Mouse (Mus musculus): ENCODE data around the gene Arl4c.
"Not testable (repeated sequence)": the region's sequence is repeated elsewhere in the genome, so short reads cannot be mapped to it uniquely, and the experiment has no call there.

Arl4c gene

DNA sequence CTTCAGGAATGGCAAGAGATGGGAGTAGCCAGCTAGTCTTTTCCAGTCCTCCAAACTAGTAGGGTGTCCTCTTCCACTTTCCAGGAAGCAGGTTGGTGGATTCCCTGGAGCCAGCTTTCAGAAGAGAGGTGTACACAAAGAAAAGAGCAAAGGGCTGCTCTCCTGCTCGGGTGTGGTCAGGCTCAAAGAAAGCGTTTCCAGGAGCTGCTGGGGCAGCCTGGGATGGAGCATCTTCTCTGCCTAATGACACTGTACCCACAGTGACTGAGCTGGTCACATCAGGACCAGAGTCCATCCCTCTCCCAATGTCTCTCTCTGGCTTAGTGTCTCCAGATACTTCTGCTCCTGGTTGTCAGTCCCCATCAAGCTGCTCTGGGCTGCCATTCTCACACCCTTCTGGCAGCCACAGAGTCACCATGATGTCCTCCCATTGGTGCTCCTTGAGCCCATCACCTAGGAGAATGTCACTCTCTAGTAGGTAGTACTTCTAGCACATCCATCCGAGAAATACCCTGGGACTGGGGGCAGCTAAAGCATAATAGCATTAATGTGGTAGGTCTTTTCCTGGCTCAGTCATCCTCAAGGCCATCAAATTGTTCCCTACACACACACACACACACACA lies 46.4 kb downstream of the Arl4c start:
- no peak for DNase-seq (ENCODE audit: low spot score)

DNA sequence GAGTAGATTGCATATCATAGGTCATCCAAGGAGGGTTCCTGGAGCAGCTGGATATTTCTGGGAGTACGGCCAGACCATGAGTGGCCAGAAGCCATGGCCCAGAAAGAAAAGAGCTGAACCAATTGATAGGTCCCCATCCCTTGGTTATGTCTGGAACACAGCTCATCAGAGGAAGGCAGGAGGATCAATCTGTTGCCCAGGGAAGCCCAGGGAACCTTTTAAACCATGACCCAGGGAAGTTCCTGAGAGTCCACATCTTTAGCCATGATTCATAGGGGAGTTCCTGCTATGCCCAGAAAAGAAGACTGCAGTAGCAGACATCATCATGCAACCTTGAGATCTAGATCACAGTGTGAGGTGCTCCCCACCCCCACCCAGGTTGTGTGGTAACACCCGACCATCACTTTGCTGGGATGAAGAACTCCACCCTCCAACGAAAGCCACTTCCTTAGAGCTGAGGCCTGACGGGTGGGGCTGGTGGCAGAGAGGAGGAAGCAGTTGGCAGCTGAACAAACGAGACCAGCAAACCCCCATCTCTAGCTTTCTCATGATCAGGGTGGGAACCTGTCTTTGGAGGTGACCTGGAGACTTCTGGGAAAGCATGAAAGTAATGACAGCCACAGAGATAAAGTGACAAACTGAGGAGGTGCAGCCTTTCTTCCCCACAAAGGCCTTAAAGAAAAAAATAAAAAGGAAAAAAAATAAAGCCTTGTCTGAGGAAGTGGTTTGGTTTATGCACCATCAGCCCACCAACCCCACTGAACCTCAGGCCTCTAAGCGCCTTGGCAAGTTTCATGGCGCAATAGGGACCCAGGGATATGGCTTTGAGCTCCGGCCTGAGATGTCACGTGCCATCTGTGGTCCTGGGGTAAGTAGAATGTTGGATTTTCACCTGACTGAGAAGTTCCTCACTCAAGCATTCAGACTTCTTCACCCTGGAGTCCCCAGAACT lies 47.2 kb downstream of the Arl4c start:
- DNase-seq (ENCODE audit: low spot score): no peak

DNA sequence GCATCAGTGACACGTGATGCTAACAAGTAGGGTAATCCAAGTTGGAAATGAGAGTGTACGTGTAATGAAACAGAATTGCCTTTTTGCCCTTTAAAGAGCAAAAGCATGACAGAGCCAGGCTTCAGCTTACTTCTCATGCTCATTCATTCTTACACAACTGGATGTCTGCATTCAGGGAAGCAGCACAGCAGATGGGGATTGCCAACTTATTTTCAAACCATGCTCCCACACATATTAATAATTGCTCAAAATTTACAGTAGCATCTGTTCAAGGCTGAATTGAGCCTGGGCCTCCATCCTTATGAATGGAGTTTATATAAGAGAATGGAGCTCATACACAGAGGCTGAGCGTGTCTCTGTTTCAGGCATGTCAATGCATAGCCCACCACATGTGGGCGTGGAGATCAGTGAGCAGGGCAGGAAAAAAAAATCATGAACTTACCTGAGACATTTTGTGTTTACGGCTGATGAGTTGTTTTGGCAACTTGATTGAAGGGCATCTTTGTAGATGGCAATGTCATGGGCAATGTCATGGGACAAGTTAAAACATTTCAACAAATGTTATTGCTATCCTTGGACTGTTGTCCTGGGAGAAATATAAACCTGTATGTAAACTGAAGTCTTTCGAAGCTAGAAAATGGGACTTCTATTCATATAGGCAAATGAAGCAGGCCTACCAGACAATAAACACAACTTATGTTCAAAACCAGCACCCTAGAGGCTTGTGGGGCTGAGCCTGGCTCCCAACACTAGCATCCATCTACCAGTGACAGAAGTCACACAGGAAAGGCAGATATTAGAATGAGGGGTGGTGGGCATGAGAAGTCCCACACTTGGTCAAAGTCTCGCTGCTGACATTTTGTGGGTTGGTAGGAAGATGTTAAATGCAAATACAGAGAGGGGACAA lies 48.2 kb downstream of the Arl4c start:
- DNase-seq (ENCODE audit: low spot score): no peak

GRCm38 (mm10) chr1:88652682-88653081 lies 49.3 kb downstream of the Arl4c start:
- no peak for DNase-seq (ENCODE audit: low spot score)

DNA sequence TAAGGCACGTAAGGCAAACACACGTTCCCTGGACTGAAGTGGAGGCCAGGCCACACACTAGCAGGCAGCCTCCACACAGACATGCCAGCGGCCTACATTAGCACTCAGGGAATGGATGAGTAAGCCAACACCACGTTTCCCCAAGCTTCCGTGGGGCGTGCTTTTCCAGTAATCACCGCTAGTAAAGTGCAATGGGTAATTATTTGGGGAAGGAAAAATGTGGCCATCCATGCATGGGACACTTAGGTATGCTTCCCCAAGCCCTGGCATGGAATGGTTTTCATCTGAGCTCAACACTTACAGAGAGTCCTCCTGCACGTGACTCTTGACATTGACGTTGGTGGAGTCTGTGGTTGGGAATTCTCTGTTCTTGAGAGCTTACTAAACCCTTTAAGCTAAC lies 50.4 kb downstream of the Arl4c start:
- DNase-seq (ENCODE audit: low spot score): no peak

DNA sequence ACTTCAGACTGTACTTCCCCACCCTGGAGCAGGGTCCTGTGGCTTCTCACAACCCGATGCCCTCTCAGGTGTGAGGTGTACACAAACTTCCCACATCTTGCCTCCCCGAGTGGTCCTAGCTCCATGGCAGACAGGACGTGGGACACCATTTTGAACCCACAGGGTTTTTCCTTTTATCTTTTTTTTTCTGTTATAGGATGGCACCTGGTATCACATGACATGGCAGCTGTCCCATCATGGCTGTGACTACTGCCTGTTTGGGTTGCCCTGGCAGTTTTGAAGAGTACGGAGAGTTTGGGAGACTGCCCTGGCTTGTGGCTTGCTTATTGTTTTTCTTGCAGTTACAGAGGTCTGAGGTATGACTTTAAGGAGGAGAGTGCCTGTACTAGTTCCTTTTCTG lies 53.3 kb downstream of the Arl4c start:
- no peak for DNase-seq (ENCODE audit: low spot score)

DNA sequence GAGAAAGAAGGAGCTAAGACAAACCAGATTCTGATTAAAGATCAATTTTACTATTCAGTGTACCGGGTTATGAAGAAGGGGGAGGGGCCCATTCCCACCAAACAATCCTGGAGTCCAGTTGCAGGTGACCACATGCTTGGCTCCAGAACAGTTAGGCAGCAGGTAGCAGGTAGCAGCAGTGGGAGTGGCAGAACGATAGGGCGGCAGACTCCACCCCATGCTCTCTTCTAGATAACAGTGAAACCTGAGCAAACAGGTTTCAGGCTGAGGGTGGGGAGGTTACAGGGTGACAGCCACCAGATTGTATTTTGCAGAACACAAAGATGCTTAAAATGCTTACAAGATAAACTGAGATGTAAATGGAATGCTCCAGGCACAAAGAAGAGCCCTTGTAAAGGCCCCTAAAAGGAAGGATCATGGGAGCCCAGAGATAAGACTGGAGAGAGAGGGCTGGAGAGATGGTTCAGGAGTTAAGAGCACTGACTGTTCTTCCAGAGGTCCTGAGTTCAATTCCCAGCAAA lies 56.4 kb downstream of the Arl4c start:
- no peak for DNase-seq (ENCODE audit: low spot score)

GRCm38 (mm10) chr1:88644417-88644816 lies 57.6 kb downstream of the Arl4c start:
- DNase-seq (ENCODE audit: low spot score): no peak

GRCm38 (mm10) chr1:88643181-88643823 lies 58.7 kb downstream of the Arl4c start:
- no peak for DNase-seq (ENCODE audit: low spot score)

- DNase-seq (ENCODE audit: low spot score): no peak
Observed at GRCm38 (mm10) chr1:88642735-88643134, 59.3 kb downstream of the Arl4c start.

- no peak for DNase-seq (ENCODE audit: low spot score)
Observed at GRCm38 (mm10) chr1:88641678-88642215, 60.3 kb downstream of the Arl4c start.

DNA sequence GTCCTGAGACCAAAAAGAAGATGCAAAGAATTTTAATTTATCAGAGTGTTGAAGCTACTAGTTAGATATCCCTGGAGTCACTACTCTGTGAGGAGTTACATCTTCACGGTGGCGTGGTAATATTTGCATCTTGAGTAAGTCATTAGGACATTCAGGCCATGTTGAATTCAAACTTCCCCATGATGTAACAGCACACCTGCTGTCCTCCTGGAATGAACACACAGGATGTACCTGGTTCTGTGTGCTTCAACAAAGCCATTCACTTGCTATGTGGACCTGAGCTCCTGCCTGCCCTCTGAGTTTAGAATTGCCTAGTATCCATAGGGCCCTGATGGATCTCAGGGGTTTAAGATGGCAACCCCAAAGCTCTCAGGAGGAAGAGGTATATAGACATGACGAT lies 60.8 kb downstream of the Arl4c start:
- no peak for DNase-seq (ENCODE audit: low spot score)

- no peak for DNase-seq (ENCODE audit: low spot score)
Observed at GRCm38 (mm10) chr1:88639432-88640281, 62.4 kb downstream of the Arl4c start.

DNA sequence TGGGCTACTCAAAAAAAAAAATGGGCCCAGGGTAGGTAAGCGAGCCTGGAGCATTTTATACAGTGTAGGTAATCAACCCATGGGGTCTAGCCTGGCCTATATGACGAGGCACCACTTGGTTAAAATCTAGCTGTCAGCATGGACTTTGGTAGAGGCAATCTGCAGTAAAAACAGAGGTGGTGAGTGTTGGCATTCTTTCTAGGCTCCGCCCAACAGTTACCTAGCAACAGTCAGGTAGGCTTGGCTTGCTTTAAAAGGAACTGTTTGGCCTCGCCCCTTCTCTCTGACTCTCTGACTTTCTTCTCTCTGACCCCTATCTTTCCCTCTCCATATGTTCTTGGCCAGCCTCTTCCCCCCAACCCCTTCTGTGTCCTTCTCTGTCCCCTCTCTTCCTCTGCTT lies 63.4 kb downstream of the Arl4c start:
- DNase-seq (ENCODE audit: low spot score): no peak

GRCm38 (mm10) chr1:88636579-88637161 lies 65.4 kb downstream of the Arl4c start:
- not testable (repeated sequence) for DNase-seq (ENCODE audit: low spot score)

DNA sequence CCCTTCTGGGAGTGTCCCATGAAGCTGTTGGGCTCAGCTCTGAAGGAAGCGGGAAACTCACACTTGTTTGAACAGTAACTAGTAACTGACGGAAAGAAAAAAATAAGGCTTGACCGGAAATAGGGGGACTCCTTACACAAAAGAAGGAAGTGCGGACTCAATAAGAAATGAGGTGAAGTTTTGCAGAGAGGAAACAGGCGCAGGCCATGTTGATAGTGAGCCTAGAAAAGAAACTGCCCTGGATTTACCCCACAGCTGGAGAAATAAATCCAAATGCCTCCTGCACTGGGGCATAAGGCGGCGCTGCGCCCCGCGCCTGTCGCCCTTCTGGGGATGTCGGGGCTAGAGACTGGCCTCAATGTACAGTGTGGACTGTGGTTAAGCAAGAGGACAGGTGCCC lies 66.4 kb downstream of the Arl4c start:
- DNase-seq (ENCODE audit: low spot score): no peak

DNA sequence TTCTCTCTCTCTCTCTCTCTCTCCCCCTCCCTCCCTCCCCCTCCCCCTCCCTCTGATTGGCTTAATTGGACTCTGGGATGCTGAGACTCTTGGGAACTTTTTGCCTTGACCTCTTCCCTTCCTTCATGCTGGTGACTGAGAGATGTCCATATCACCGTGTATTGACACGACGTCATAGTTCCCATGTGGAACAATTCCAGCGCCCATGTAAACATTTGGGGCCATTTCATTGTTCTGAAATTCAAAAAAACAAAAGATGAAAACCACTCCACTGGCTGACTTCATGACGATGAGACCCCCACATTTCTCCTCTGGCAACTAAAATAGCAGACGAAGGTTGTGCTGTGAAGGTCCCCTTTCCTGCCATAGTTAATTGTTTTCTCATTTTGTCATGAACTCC lies 69.2 kb downstream of the Arl4c start:
- no peak for DNase-seq (ENCODE audit: low spot score)

DNA sequence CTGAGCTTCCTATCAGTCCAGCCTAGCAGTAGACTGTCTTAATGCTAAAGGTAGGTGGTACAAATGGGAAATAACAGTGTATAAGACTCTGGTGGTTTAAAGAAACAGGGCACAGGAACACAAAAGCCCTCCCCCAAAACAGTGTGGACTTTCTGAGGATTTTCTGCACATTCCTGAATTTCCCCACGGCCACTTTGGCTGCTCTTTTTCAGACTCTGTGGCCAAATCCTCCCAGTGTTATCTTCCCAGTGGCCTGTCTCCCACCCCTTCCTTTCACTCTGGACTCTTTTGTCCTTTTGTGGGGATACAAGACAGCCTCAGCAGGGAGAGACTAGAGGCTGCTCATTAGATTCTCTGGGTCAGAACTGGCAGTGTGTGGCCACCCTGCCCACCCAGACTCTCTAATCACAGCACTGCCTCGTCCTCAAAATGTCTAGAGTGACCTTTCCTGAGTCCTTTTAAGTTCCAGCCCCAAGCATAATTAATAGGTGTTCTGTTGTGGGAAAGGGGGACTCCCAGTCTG lies 72.0 kb downstream of the Arl4c start:
- DNase-seq (ENCODE audit: low spot score): no peak

GRCm38 (mm10) chr1:88625190-88625589 lies 76.8 kb downstream of the Arl4c start:
- no peak for DNase-seq (ENCODE audit: low spot score)

- no peak for DNase-seq (ENCODE audit: low spot score)
Observed at GRCm38 (mm10) chr1:88624376-88624775, 77.6 kb downstream of the Arl4c start.
